Mouse (Mus musculus) megakaryocyte, adult 5-6 weeks (primary cell): ENCODE data around the gene Htra3. TPM values are rescaled to one million over a fixed set of nuclear protein-coding genes. Genes with fewer than 3 reads are reported as not detected.

Source experiments
- ATAC-seq: 2 replicates; pipeline ENCODE4 v1.8.0; 2016; ENCODE audit warnings: mild to moderate bottlenecking, inconsistent platforms; ENCODE audit not compliant: poor library complexity, severe bottlenecking
- total RNA-seq, 2 experiments: library from RNA; stranded (forward) in 1 of 2; stranded (reverse) in 1 of 2; fragments of 153-499, 151-499 nt in 1 of 2; fragments of 221-1000, 200-1000 nt in 1 of 2; gene quantifications; 2 replicates each; pipeline versions ENCODE4 v1.2.3 to v1.2.4; 2015 to 2017

Gene Htra3
- total RNA-seq, 2 experiments from 2014 or later: 0.04 TPM; not detected in 1

- ATAC-seq: peak; percentile 78
Observed at GRCm38 (mm10) chr5:35701042-35701441, 21.5 kb upstream of the Htra3 start.

DNA sequence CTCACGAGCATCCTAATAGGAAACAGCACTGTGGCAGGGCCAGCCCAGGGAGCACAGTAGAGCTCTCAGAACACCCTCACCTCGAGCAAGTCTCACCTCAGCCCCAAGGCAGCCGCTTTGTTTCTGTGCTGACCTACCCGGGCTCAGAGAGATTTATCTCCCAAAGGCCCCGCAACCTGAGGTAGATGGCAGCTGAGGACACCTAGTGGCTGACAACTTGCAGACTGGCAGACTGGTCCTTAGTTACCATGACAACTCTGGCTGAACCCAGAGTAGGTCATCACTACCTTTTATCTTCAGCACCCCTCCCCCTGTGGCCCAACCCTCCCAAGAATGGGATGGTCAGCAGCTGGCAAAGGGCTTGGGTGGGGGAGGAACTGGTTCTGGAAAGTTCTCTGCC, 16.2 kb upstream of the Htra3 start:
- ATAC-seq: no peak

GRCm38 (mm10) chr5:35693638-35694037, 14.1 kb upstream of the Htra3 start:
- peak; percentile 80 for ATAC-seq

GRCm38 (mm10) chr5:35691246-35691645, 11.7 kb upstream of the Htra3 start:
- no peak for ATAC-seq

GRCm38 (mm10) chr5:35690485-35691165, 11.0 kb upstream of the Htra3 start:
- no peak for ATAC-seq

GRCm38 (mm10) chr5:35689374-35689773, 9.8 kb upstream of the Htra3 start:
- ATAC-seq: no peak

DNA sequence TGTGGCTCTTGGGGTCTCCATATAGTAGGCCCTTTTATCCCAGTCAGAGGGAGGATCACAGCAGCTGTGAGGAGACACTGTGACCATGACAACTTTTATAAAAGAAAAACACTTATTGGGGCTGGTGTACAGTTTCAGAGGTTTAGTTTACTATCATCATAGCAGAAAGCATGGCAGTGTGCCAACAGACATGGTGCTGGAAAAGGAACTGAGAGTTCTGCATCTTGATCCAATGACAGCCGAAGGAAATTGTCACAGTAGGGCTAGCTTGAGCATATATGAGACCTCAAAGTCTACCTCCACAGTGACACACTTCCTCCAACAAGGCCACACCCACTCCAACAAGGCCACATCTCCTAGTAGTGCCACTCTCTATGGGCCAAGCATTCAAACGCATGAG, 9.3 kb upstream of the Htra3 start:
- peak; percentile 41; the same call in 1 of the 2 replicates for ATAC-seq

- no peak for ATAC-seq
Observed at GRCm38 (mm10) chr5:35687098-35687497, 7.5 kb upstream of the Htra3 start.

GRCm38 (mm10) chr5:35686336-35686735, 6.8 kb upstream of the Htra3 start:
- ATAC-seq: no peak

GRCm38 (mm10) chr5:35685079-35685478, 5.5 kb upstream of the Htra3 start:
- no peak for ATAC-seq

DNA sequence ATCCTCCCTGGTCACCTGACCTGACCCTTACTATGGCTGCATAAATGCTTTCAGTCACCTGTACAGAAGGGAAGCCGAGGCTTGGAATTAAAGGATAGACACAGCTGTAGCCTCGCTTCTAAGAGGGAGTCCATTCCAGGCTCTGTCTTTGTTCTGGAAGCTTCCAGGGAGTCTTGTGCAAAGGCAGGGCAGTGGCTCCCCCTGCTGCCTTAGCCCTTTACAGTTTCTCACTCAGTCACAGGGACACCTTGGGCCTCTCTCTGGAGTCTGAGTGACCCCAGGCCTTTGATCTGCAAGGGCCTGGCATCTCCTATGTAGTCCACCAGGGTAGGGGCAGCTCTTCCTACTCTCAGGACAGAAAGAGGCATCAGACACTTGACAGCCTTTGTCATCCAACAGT, 1.4 kb upstream of the Htra3 start:
- no peak for ATAC-seq

- ATAC-seq: no peak
Observed at GRCm38 (mm10) chr5:35676964-35677363, 2.6 kb downstream of the Htra3 start.

DNA sequence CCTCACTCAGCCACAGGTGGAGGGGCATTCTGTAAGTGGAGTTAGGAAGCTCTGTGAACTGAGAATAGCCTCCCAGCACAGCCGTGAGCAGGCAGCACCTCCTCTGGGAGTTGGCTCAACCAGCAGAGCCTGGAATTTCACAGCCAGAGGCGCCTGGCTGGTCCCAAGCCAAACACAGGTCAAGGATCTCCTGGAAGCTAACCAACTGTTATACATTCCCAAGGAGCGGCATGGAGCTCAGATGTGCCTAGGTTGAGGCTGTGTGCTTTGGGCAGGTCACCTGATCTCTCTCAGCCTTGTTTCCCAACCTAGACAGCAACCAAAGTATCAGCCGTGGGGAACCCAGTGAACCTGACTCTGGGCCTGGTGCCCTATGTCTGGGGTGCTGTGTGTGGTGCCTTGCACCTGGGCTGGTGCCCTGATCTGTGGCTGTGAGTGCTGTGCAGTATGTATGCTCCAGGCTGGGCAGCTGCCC, 5.5 kb downstream of the Htra3 start:
- no peak for ATAC-seq

DNA sequence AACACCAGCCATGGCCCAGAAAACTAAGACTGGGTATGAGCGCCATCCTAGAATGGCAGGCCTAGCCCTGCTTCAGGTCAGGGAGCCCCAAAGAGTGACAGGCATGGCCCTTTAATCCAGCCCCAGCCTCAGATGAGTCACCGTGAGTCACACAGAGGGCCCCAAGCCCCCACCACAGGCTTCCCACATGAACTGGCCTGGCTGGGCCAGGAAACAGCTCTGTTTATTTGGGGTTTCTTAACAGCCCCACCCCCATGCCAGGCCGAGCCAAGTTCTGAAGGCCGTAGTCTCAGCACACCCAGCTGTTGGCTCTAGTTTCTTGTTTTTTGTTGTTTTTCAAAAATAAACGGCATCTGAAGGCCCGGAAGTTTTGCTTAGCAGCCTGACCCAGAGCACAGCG, 6.5 kb downstream of the Htra3 start:
- ATAC-seq: peak; percentile 68

- no peak for ATAC-seq
Observed at GRCm38 (mm10) chr5:35672581-35672980, 7.0 kb downstream of the Htra3 start.

GRCm38 (mm10) chr5:35671474-35671891, 8.1 kb downstream of the Htra3 start:
- ATAC-seq: no peak

- peak; percentile 76 for ATAC-seq
Observed at GRCm38 (mm10) chr5:35670412-35670801, 9.2 kb downstream of the Htra3 start.

DNA sequence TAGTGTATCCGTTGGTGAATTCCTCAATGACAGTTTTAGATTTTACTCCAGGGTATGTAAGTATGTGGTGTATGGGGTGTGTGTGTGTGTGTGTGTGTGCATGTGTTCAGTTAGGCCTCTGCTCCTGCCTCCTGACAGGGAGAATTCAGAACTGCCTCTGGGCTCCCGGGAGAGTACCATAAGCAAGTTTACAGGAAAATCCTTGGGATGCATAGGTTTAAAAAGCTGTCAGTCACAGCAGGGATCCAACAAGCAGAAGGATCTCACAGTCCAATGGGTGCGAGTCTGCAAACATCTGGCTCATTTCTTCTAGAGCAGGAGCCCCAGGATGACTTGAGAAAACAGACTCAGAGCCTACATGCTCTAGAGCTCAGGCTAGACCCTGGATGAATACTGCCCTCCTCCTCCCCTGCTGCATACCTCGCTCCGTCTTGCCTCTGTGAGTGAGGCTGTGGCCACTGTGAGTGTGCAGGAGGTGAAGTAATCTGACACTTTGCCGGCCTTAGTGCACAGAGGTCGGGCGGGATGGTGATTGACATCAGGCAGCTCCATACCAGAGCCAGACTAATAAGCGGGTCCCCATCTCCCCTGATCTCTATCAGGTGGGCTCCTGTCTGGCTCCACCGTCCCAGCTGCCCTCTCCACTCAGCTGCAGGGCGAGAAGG, 9.7 kb downstream of the Htra3 start:
- ATAC-seq: no peak

DNA sequence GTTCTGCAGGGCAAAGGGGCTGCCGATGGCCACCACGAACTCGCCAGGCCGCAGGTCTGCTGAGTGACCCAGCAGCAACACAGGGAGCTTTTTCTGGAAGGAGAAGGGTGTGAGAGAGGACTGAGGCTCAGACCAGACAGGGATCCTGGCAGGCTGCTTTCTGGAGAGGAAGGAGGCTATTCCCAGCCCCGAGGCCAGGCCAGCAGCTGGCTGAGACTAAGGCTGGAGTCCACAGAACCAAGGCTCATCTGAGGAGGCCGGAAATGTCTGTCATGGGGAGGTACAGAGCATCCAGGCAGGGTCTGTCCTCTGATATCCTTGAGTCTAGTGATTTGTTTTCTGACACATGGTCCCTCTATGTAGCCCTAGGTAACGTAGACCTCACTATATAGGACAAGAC, 13.4 kb downstream of the Htra3 start:
- ATAC-seq: no peak

GRCm38 (mm10) chr5:35662021-35662545, 17.5 kb downstream of the Htra3 start:
- no peak for ATAC-seq

GRCm38 (mm10) chr5:35661210-35661609, 18.4 kb downstream of the Htra3 start:
- no peak for ATAC-seq

- no peak for ATAC-seq
Observed at GRCm38 (mm10) chr5:35659503-35659902, 20.1 kb downstream of the Htra3 start.
